Mouse (Mus musculus) heart, postnatal 0 days (tissue): ENCODE data around the gene Arhgdia. TPM values are rescaled to one million over a fixed set of nuclear protein-coding genes. Genes with fewer than 3 reads are reported as not detected.

ENCODE experiments used
- ATAC-seq: fragments of 200-750 bp; cut with Nextera tagmentation; 2 replicates; pipeline ENCODE4 v1.8.0; 2017; ENCODE audit warnings: low read depth, moderate number of reproducible peaks, moderate library complexity; ENCODE audit not compliant: insufficient read depth
- DNase-seq: peaks from one replicate; pipeline ENCODE4 v3.0.0-alpha.2; 2016; ENCODE audit warnings: low spot score
- H3K27ac ChIP-seq: fragments of 300-500 bp; sonication (generic); 2 replicates; pipeline ENCODE4 v1.5.1; 2014; ENCODE audit warnings: low read depth, mild to moderate bottlenecking
- H3K27me3 ChIP-seq: fragments of 300-500 bp; sonication (generic); 2 replicates; pipeline ENCODE4 v1.6.1; 2014; ENCODE audit warnings: low read length, mixed read lengths; ENCODE audit not compliant: control insufficient read depth, insufficient read depth
- H3K36me3 ChIP-seq: fragments of 300-500 bp; sonication (generic); replicated peaks from 2 replicates; pipeline ENCODE4 v1.6.1; 2014; ENCODE audit warnings: low read length, mixed read lengths; ENCODE audit not compliant: control insufficient read depth, insufficient read depth
- H3K4me1 ChIP-seq: fragments of 300-500 bp; sonication (generic); 2 replicates; pipeline ENCODE4 v1.6.1; 2014; ENCODE audit warnings: antibody characterized with exemption; ENCODE audit not compliant: control insufficient read depth, insufficient read depth
- H3K4me2 ChIP-seq: fragments of 300-500 bp; sonication (generic); 2 replicates; pipeline ENCODE4 v1.6.1; 2014; ENCODE audit warnings: low read depth, mild to moderate bottlenecking, low read length, moderate library complexity
- H3K4me3 ChIP-seq: fragments of 300-500 bp; sonication (generic); 2 replicates; pipeline ENCODE4 v1.5.1; 2014; ENCODE audit warnings: low read depth, low read length
- H3K9ac ChIP-seq: fragments of 300-500 bp; sonication (generic); replicated peaks from 2 replicates; pipeline ENCODE4 v1.6.1; 2014; ENCODE audit warnings: low read depth, low read length, mixed read lengths
- H3K9me3 ChIP-seq: fragments of 300-500 bp; sonication (generic); replicated peaks from 2 replicates; pipeline ENCODE4 v1.6.1; 2016; ENCODE audit warnings: low read length; ENCODE audit not compliant: control insufficient read depth
- CTCF ChIP-seq: IDR thresholded peaks from 2 replicates; pipeline ENCODE4 v1.5.1; 2016; ENCODE audit warnings: antibody characterized with exemption, control low read depth, low read depth
- EP300 ChIP-seq: IDR thresholded peaks from 2 replicates; pipeline ENCODE4 v1.6.1; 2016; ENCODE audit warnings: antibody characterized with exemption, low read depth
- WGBS: fragments of 180-500 bp; shearing (Covaris S2); extraction: QIAGEN DNeasy Blood & Tissue Kit; methylation state at CpG from one replicate; pipeline ENCODE4 v1.1.7; 2014; 5-methylcytosine and 5-hydroxymethylcytosine counted together
- polyA plus RNA-seq: library from polyadenylated mRNA; unstranded; fragments of >200 nt; fragmentation: Nextera tagmentation; extraction: Ambion mirVana; gene quantifications from 2 replicates; pipeline ENCODE4 v1.2.1, GENCODE M21; 2015
- total RNA-seq: library from RNA; depleted of rRNA; stranded (reverse); fragments of >200 nt; gene quantifications from 2 replicates; pipeline ENCODE4 v1.2.3, GENCODE M21; 2014; ENCODE audit warnings: low replicate concordance

The Arhgdia gene
- total and polyA plus RNA-seq, 2 experiments from 2014 or later = 231 to 245 TPM

- Histone ChIP-seq H3K9me3 (no peaks in the 10 kb centered on the region), H3K36me3 (peaks cover 47% of the 10 kb centered on the region), H3K27ac (no peak overlapping the region), H3K9ac (no peak overlapping the region), H3K4me2 (no peak overlapping the region), H3K27me3 (no peaks in the 10 kb centered on the region), H3K4me1 (peaks cover 4% of the 10 kb centered on the region), H3K4me3 (no peak overlapping the region)
- ATAC-seq (no peak), DNase-seq (no peak)
- TF ChIP-seq EP300 = no peak
- 82% methylated on average over 6 of the region's 6 CpGs for WGBS
Observed at GRCm38 (mm10) chr11:120622805-120623204, 41.4 kb upstream of the Arhgdia start.

- WGBS = 87% methylated on average over 14 of the region's 14 CpGs
- Histone ChIP-seq H3K4me1 (peaks cover 16% of the 10 kb centered on the region), H3K4me2 (no peak overlapping the region), H3K4me3 (no peak overlapping the region), H3K36me3 (peaks cover 46% of the 10 kb centered on the region), H3K9ac (no peak overlapping the region), H3K9me3 (no peaks in the 10 kb centered on the region), H3K27ac (no peak overlapping the region), H3K27me3 (no peaks in the 10 kb centered on the region)
- no peak for ATAC-seq
- TF ChIP-seq CTCF (no peak), EP300 (no peak)
- no peak for DNase-seq
Observed at GRCm38 (mm10) chr11:120620195-120620594, 38.8 kb upstream of the Arhgdia start.

GRCm38 (mm10) chr11:120618619-120619535, 37.5 kb upstream of the Arhgdia start:
- peaks cover 53% of the 10 kb centered on the region for H3K36me3 ChIP-seq
- no peak for ATAC-seq

GRCm38 (mm10) chr11:120617519-120618112, 36.2 kb upstream of the Arhgdia start, which contains the start of gene Pcyt2:
Pcyt2 (minus strand) TSS chr11:120617936.
- H3K9ac ChIP-seq = peak within 1 kb of the TSS; percentile 70
- ATAC-seq (peak; percentile 97), DNase-seq (peak; percentile 82)
- peak; percentile 53; the same call in 1 of the 2 replicates for TF ChIP-seq EP300
- TF ChIP-seq CTCF = no peak
- peak within 1 kb of the TSS; percentile 88 for H3K4me3 ChIP-seq
- H3K36me3 ChIP-seq = peaks cover 54% of the 10 kb centered on the region
- WGBS = under 1% methylated on average over 56 of the region's 56 CpGs
- H3K27ac ChIP-seq = peak within 1 kb of the TSS; percentile 84
- no peaks in the 10 kb centered on the region for H3K27me3 ChIP-seq
- no peaks in the 10 kb centered on the region for H3K9me3 ChIP-seq
- H3K4me2 ChIP-seq = peak within 1 kb of the TSS; percentile 99
- peaks cover 12% of the 10 kb centered on the region for H3K4me1 ChIP-seq

More at GRCm38 (mm10) chr11:120618619-120619535, 37.5 kb upstream of the Arhgdia start:
- no peaks in the 10 kb centered on the region for H3K9me3 ChIP-seq
- H3K4me3 ChIP-seq = no peak overlapping the region
- H3K4me2 ChIP-seq = no peak overlapping the region
- no peak for TF ChIP-seq EP300
- H3K27ac ChIP-seq = no peak overlapping the region
- H3K27me3 ChIP-seq = no peaks in the 10 kb centered on the region
- 90% methylated on average over 25 of the region's 25 CpGs for WGBS
- H3K4me1 ChIP-seq = peaks cover 12% of the 10 kb centered on the region
- H3K9ac ChIP-seq = no peak overlapping the region
- DNase-seq = no peak

GRCm38 (mm10) chr11:120616617-120617294, 35.3 kb upstream of the Arhgdia start:
- Histone ChIP-seq H3K4me1 (peaks cover 12% of the 10 kb centered on the region), H3K9me3 (no peaks in the 10 kb centered on the region), H3K27ac (peak overlapping the region; percentile 84), H3K4me3 (peak overlapping the region; percentile 88), H3K27me3 (no peaks in the 10 kb centered on the region), H3K4me2 (peak overlapping the region; percentile 99), H3K9ac (peak overlapping the region; percentile 70; the same call in 1 of the 2 replicates), H3K36me3 (peaks cover 59% of the 10 kb centered on the region)
- WGBS = 36% methylated on average over 4 of the region's 4 CpGs
- DNase-seq = no peak
- no peak for TF ChIP-seq CTCF
- no peak for TF ChIP-seq EP300
- no peak for ATAC-seq
